Mouse (Mus musculus) mesoderm, embryonic 11.5 days (tissue): Measurements from ENCODE around the gene Fggy.

Experiments
- DNase-seq: peaks from one replicate; pipeline ENCODE4 v3.0.0-alpha.2; 2012; ENCODE audit warnings: low read depth, low spot score

Fggy gene

DNA sequence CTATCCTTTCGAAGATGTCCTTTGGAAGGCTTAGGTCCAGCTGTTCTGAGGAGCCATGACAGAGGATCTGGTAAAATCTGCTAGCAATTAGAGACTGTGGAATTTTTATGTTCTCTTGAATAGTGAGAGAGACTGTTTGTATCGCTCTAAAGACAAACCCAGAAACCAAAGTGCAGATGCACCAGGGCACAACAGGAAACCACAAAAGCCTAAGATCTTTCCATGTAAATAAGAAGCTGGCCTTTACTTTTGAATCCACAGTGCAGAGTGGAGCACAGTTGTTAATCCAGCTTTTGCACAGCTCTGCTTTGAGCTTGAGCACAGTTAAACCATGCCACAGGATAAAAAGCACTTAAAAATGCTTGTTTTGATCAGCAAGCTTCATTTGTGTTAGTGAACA lies 220.5 kb downstream of the Fggy start:
- no peak for DNase-seq

DNA sequence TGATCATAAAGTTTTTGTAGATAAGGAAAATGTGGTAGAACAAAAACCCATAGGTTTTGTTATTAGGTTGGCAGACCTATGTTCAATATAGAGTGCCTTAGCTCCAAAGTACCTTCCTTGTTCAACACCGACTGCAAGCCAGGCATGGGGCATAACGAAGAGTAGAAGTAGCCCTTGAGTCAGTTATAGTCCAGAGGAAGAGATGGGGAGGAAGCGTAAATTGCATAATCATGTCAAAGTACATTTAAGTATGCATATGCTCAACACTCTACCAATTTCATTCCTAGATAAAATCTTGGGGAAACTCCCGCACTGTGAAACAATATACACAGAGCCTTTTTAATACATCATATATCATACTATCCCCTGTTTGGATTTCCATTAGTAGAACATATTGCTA lies 221.2 kb downstream of the Fggy start:
- DNase-seq = no peak

- no peak for DNase-seq
Observed at GRCm38 (mm10) chr4:95784146-95784895, 227.0 kb downstream of the Fggy start.

DNA sequence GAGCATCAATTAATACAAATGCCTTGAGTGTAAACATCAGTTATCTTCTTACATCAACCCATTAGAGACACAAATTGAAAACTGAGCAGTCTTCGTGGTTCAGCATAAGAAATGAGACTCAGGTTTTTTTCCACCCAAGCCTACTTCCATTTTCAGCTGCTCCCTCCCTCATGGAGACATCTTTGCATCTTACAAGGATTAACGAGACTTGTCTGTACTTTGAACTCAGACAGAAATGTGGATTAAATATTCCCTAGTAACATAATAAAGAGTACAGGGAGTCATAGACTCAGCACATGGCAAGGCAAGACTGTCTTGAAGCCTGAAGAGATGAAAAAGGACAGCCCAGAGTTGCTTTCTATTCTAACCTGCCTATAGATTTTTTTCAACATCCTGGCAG lies 230.3 kb downstream of the Fggy start:
- no peak for DNase-seq

DNA sequence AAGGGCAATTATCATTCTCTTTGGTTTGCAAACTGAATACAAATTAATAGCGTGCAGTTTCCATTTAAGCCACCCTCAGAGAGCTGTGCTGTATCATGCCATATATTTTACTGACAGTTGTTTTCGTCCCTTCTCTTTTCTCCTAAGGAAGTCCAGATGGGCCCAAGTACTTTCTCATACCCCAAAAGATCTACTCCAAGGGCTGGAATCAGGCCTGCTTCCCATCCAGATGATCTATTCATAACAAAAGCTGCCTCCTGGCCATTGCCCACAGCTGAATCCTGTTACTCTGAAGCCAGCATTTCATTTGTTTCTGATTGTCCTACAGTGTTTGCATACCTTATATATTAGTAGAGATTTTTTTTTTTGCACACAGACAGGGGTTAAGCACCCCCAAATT lies 231.6 kb downstream of the Fggy start:
- no peak for DNase-seq

DNA sequence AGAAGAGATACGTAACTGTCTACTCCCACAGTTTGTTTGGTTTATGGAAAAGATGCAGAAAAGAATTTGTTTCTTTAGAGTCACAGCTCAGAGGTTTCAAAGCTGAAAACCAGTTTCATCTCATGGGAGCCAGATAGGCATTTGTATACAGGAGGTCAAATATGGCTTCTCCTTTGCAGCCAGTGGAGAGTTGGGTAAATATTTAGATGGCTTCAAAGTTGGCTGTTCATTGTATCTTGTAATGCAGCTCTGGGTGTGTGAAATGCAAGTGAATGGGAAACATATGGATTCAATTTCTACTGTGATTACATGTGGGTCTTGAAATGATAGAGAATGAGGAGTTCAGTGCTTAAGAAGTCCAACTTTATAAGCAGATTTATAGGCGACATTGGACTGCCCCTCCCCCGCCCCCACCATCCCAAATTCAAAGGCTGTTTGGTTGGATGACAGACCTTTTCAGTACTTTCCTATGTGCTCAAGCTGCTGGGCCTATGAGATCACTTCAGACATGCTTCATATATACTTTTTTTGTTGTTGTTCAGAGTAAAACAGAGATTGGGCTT lies 234.7 kb downstream of the Fggy start:
- DNase-seq = no peak

GRCm38 (mm10) chr4:95793647-95794328 lies 236.5 kb downstream of the Fggy start:
- DNase-seq = no peak

GRCm38 (mm10) chr4:95794651-95795050 lies 237.3 kb downstream of the Fggy start:
- peak; percentile 69 for DNase-seq

DNA sequence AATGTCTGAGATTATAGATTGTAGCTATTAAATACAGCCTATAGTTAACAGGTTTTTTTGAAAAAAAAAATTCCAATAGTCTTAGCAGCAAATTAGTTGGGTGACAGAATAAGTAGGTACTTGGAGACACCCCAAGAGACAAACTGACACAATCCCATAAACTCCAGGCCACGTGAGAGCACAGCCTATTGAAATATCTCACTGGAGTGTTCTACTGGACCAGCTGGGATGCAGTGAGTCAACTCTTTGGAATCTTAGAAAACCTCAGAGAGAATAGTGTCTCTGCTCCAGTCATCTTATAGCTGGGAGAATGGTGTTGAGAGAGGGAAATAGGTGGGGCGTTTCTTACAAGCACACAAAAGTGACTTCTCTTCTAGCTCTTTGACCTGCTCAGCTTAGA lies 238.0 kb downstream of the Fggy start:
- DNase-seq = no peak

DNA sequence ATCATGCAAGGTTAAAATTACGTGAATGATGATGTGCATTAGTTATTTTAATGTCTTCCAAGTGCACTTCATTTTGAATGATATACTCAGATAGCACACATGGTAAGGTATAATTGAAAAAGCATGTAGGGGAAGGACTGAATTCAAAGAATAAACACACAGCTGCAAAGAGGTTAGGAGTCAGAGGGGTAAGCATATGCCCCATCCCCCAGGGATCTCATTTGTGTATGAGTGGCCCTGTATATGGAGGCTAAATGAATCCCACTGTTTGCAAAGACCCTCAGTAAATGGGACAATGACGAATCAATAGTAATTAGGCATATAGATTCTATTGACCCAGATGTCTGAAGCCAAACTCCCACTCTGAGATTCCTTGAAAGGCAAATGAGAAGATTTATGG lies 262.3 kb downstream of the Fggy start:
- peak; percentile 66 for DNase-seq

DNA sequence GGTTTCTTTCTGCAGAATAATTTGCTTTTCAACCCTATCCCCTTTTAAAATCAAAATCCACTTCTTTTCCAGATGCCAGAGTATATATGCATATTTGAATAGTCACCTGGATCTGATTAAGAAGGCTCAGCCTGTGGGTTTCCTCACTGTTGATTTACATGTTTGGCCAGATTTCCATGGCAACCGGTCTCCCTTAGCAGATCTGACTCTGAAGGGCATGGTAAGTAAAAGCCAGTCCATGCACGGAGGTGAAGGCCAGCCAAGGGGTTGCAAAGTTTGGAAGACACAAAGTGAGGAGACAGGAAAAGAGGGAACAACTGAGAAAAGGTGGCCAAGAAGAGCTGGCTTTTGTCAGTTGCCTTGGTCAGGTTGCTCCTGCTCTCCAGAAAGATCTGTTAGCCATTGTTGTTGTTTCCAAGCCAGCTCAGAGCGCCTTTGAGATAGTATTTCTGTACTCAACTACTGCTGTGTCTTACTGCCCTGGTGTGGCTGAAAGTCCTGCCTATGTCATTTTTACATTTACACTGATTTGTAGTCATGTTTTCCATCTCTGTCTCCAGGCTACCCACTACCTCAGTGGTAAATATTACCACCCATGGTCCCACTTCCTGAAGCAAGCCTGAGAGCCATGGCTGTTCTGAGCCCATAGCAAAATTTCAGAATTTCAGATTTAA lies 264.7 kb downstream of the Fggy start:
- DNase-seq = peak; percentile 85

- DNase-seq = no peak
Observed at GRCm38 (mm10) chr4:95828164-95828563, 270.9 kb downstream of the Fggy start.

- no peak for DNase-seq
Observed at GRCm38 (mm10) chr4:95830320-95830719, 273.0 kb downstream of the Fggy start.

DNA sequence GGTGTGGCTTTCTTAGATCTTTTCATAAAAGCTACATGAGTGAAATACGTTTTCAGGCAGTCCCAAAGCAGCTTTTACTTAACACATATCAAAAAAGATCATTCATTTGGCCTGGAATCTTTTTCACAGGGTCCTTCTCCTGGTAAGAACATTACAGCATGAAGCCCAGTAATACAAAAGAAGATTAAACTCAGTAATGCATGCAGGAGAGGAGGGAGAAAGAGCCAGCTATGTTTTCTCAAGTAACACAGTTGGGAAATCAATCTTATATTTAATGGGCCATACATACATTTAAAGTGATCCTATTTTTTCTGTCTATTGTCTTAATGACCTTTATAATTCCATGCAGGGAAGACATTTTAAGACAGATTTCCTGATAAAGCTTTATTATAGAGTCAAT lies 282.6 kb downstream of the Fggy start:
- DNase-seq = no peak

DNA sequence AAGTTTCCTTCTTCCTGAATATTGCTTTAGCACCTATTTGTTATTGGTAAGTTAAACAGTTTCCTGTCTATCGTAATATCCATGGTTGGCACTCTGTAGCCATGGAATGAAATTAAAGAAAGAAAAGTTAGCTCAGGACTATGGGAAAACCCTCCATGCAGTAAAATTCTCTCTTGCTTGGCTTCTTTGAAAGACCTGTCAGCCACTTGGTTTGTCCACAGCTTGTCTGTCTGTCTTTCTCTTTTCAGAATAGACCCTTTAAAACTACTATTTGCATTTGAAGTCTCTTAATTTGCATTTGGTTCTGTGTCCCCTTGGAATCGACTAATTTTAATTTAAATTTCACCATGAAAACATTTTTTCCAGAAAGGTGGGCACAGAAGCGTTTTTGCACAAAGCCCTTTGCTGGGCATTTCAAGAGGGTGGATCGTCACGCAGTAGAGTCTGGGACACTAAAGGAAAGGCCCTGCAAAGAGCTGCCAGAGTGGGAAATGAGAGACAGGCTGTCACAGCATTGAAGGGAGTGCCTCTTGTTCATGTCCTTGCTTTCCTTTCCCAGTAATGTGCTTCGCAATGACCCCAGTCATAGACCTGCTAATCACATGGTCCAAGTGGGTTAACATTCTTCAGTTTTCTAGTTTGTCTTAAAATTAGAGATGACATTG lies 283.2 kb downstream of the Fggy start:
- no peak for DNase-seq

DNA sequence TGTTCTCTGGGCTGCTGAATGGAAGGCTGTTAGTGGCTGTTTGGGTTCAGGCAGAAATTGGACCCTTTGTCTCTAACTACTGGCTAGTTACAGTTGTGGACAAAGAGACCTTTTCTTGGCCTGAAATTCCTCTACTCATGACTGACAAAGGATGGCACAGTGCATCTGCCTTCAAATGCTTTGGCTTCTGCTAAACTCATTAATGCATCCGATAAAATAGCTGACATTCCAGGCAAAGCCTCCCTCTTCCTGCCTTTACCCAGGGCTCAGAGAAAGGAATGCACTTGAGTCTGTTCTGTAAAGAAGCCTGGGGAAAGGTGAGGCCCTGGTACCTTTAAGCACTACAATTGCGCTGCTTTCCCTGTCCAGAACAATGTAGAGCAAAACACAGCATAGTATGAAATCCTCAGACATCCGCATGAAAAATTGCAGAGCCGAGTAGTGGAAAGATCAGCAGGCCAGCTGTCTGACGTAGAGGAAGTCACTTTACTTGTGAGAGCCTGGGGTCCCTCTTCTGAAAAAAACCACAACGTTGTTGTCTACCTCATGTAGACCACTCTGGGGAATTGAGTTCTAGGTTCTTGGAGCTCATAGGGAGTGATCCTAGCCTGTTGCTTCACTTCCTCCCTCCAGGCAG lies 288.8 kb downstream of the Fggy start:
- DNase-seq = peak; percentile 76

- no peak for DNase-seq
Observed at GRCm38 (mm10) chr4:95847219-95847618, 289.9 kb downstream of the Fggy start.

DNA sequence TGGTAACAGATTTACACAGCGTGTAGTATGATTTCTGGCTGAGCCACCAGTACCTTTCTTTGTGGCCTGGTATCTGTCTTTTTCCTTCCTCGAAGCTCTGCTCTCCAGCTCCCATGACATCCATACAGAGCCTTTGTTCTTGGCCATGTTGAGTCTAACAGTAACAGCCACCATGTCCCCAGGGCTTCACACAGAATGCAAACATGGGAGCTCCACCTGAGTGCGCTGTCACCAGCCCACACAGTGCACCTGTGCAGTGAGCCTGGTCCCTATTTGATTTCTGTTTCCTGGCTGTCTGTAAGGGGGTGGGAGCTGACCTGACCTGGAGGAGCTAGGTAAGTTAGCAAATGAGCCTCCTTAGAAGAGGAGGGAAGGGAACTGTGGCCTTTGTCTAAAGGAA lies 290.4 kb downstream of the Fggy start:
- DNase-seq = no peak

DNA sequence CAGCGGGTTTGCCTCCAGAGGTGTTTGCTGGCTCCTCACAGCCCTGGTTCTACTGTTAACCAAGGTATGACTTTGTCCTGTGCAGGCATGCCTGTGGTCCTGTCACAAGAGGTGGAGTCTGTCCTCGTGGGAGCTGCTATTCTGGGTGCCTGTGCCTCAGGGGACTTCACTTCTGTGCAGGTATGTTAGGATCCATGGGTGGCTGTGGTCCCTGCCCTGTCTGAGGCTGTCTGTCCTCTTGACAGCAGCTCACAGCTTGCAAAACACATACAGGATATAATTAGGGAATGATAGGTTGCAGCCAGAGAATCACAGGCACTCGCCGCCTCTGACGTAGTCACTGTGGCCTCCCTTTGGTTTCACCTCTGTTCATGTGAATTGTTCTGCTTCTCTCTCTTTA lies 292.2 kb downstream of the Fggy start:
- no peak for DNase-seq

DNA sequence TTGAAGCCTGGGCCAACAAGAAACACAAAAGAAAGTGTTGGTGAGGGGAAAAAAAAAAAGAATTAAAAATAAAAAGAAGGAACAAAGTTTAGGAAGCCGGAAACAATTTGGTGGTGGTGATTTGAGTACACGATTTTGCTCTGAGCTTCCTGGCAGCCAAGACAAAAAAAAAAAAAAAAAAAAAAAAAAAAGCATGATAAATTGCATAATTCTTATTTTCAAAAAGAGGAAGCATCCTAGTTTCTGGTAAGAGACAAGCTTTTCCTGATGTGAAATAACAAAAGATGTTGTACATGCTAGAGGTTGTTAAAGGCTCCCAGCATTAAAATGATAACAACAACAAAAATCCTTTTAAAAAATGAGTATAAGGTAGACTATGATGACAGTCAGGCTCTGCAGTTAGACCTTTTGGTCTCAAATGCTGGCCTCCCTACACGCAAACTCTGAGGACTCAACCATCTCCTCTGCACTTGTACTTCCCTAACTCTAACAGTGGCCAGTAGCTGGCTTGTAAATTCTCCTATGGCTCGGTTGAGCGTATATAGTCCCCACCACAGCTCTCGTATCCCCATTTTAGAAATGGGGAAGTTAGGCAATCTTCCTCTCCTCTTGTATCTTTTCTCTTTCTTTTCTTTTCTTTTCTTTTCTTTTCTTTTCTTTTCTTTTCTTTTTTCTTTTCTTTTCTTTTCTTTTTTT lies 292.9 kb downstream of the Fggy start:
- DNase-seq = no peak

DNA sequence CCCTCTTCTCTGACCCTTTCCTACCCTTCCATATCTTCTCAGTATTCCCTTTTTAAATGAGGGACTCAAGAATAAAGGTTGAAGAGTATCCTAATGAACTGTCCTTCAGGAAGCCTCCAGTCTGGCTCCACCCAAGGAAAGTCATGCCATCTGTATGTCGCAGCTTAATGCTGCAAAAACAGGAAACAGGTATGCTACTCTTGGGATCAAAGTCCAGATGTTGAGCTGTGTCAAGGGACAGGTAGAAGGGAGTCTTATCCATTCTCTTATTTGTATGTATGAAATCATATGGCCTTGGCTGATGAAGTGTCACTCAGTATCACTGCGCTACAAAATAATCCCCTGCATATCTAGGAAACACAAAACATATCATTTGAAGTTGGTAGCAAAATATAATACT lies 294.9 kb downstream of the Fggy start:
- DNase-seq = no peak
